Mouse (Mus musculus) liver, adult 2 months (tissue): Measurements from ENCODE around the gene Gm13278.
A peak's percentile ranks its signal among the peaks of the same experiment; 100 is the strongest.

Source experiments
- CTCF ChIP-seq: fragments of 200-500 bp; IDR thresholded peaks from 2 replicates; pipeline ENCODE4 v1.5.1; 2011; ENCODE audit warnings: low read depth, low read length, control low read depth
- POLR2A ChIP-seq: fragments of 200-500 bp; IDR thresholded peaks from 2 replicates; pipeline ENCODE4 v1.6.1; 2011; ENCODE audit warnings: low read length, control low read depth; ENCODE audit not compliant: insufficient read depth; ENCODE audit errors: extremely low read depth

GRCm38 (mm10) chr4:88744207-88744606 lies 47.1 kb upstream of the Gm13278 start:
- TF ChIP-seq CTCF (peak; percentile 39), POLR2A (no peak)
